Mouse (Mus musculus) lung, adult 2 months (tissue): Measurements from ENCODE around the gene Scrt2.

Source experiments
- CTCF ChIP-seq: fragments of 200-500 bp; IDR thresholded peaks from 2 replicates; pipeline ENCODE4 v1.5.1; 2011; ENCODE audit warnings: mild to moderate bottlenecking, low read length, control low read depth; ENCODE audit not compliant: insufficient read depth
- POLR2A ChIP-seq: fragments of 200-500 bp; IDR thresholded peaks from 2 replicates; pipeline ENCODE4 v1.6.1; 2011; ENCODE audit warnings: low read depth, mild to moderate bottlenecking, control low read depth, low read length, borderline replicate concordance; ENCODE audit errors: extremely low read depth

DNA sequence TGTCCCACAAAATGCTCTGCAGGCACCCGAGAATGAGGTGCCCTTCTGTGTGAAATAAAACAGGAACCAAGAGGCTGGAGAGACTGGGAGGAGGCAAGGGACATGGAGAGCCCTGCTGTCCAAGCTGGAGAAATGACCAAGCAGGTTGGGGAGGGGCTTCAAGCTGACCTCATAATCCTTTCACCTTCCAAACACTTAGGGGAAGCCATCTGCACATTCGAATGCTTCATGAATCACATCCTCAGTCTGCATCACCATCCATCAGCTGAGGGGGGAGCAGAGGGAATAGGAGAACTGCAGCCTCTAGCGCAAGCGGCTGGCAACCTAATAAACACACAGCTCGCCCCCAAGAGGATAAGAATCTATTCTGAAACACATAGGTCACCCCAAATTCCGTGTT, 21.0 kb downstream of the Scrt2 start:
- TF ChIP-seq CTCF = no peak
- no peak for TF ChIP-seq POLR2A
